Mouse (Mus musculus) liver, embryonic 14.5 days (tissue): ENCODE results near the gene Sdccag8. TPM values are rescaled to one million over a fixed set of nuclear protein-coding genes. Genes with fewer than 3 reads are reported as not detected.

ENCODE experiments used
- ATAC-seq: fragments of 200-750 bp; cut with Nextera tagmentation; 2 replicates; pipeline ENCODE4 v1.8.0; 2017; ENCODE audit warnings: moderate number of reproducible peaks, mild to moderate bottlenecking, moderate library complexity; ENCODE audit not compliant: insufficient read depth
- DNase-seq, 3 experiments: peaks; one replicate each; pipeline ENCODE4 v3.0.0-alpha.2; 2012 to 2013; ENCODE audit warnings: low read depth in 3 of 3, low spot score in 3 of 3
- H3K27ac ChIP-seq: fragments of 300-500 bp; sonication (generic); 2 replicates; pipeline ENCODE4 v1.5.1; 2014; ENCODE audit warnings: moderate library complexity, mild to moderate bottlenecking, control low read depth, inconsistent platforms
- H3K27me3 ChIP-seq: fragments of 300-500 bp; sonication (generic); 2 replicates; pipeline ENCODE4 v1.6.1; 2014; ENCODE audit warnings: mild to moderate bottlenecking, low read length, moderate library complexity; ENCODE audit not compliant: control insufficient read depth, insufficient read depth
- H3K36me3 ChIP-seq: fragments of 300-500 bp; sonication (generic); replicated peaks from 2 replicates; pipeline ENCODE4 v1.6.1; 2014; ENCODE audit warnings: low read depth; ENCODE audit not compliant: control insufficient read depth, insufficient read depth
- H3K4me1 ChIP-seq, 2 experiments: fragments of 200-500 bp in 1 of 2; fragments of 300-500 bp in 1 of 2; sonication (generic) in 1 of 2; replicated peaks; 2 replicates each; pipeline ENCODE4 v1.6.1; 2012 to 2014; ENCODE audit warnings: antibody characterized with exemption in 1 of 2, inconsistent platforms in 1 of 2, low read length in 1 of 2; ENCODE audit not compliant: control insufficient read depth in 2 of 2, insufficient read depth in 2 of 2
- H3K4me2 ChIP-seq: fragments of 300-500 bp; sonication (generic); 2 replicates; pipeline ENCODE4 v1.6.1; 2014; ENCODE audit warnings: low read depth, mild to moderate bottlenecking, control low read depth, moderate library complexity
- H3K4me3 ChIP-seq, 2 experiments: fragments of 200-500 bp in 1 of 2; fragments of 300-500 bp in 1 of 2; sonication (generic) in 1 of 2; 2 replicates each; pipeline ENCODE4 v1.5.1; 2012 to 2014; ENCODE audit warnings: low read depth in 2 of 2, low read length in 2 of 2, mild to moderate bottlenecking in 2 of 2, control low read depth in 1 of 2, inconsistent platforms in 1 of 2, moderate library complexity in 1 of 2; ENCODE audit not compliant: insufficient read depth in 1 of 2
- H3K9ac ChIP-seq: fragments of 300-500 bp; sonication (generic); replicated peaks from 2 replicates; pipeline ENCODE4 v1.6.1; 2014; ENCODE audit warnings: mild to moderate bottlenecking, control low read depth, moderate library complexity
- H3K9me3 ChIP-seq: fragments of 300-500 bp; sonication (generic); 2 replicates; pipeline ENCODE4 v1.6.1; 2016; ENCODE audit warnings: low read length, mixed read lengths; ENCODE audit not compliant: control insufficient read depth
- CTCF ChIP-seq: IDR thresholded peaks from 2 replicates; pipeline ENCODE4 v1.5.1; 2016; ENCODE audit warnings: antibody characterized with exemption, low read depth, control low read depth
- EP300 ChIP-seq: IDR thresholded peaks from 2 replicates; pipeline ENCODE4 v1.6.1; 2016; ENCODE audit warnings: antibody characterized with exemption, low read depth
- WGBS: fragments of 180-500 bp; shearing (Covaris S2); extraction: QIAGEN DNeasy Blood & Tissue Kit; methylation state at CpG from one replicate; pipeline ENCODE4 v1.1.7; 2014; ENCODE audit not compliant: insufficient replicate concordance; 5-methylcytosine and 5-hydroxymethylcytosine counted together
- polyA plus RNA-seq, 2 experiments: library from polyadenylated mRNA; depleted of rRNA in 1 of 2; stranded (reverse) in 1 of 2; unstranded in 1 of 2; fragments of >200 nt; fragmentation: Nextera tagmentation in 1 of 2; extraction: Ambion mirVana in 1 of 2; gene quantifications; 2 replicates each; pipeline versions ENCODE4 v1.2.1 to v1.2.3; 2012 to 2014

Gene Sdccag8
- polyA plus RNA-seq, 2 experiments, result 2.7 to 5.1 TPM

DNA sequence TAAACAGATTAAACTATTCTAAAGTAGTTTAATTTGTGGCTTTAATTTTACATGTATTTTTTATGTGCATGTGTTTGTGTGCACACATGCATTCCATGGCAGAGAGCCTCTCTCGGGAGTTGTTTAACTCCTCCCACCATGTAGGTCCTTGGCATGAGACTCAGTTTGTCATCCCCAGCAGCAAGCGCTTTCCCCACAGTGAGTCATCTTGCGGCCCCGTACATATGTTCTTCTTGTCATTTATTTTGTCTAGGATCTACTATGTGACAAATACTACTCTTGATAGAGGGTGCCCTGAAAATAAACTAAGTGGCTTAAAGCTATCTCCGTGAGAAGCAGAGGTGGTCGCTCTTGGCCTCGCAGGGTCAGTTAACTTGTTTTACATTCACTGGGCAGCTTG lies 36.9 kb downstream of the Sdccag8 start:
- WGBS, result 82% methylated on average over 7 of the region's 7 CpGs
- no peaks in the 10 kb centered on the region for H3K9me3 ChIP-seq
- no peaks in the 10 kb centered on the region for H3K27me3 ChIP-seq
- H3K36me3 ChIP-seq, result no peaks in the 10 kb centered on the region
- TF ChIP-seq EP300 (no peak), CTCF (no peak)
- no peaks in the 10 kb centered on the region for H3K4me1 ChIP-seq
- no peak overlapping the region for H3K4me3 ChIP-seq
- DNase-seq, result no peak
- ATAC-seq, result no peak
- no peak overlapping the region for H3K9ac ChIP-seq
- no peak overlapping the region for H3K4me2 ChIP-seq
- H3K27ac ChIP-seq, result no peak overlapping the region

DNA sequence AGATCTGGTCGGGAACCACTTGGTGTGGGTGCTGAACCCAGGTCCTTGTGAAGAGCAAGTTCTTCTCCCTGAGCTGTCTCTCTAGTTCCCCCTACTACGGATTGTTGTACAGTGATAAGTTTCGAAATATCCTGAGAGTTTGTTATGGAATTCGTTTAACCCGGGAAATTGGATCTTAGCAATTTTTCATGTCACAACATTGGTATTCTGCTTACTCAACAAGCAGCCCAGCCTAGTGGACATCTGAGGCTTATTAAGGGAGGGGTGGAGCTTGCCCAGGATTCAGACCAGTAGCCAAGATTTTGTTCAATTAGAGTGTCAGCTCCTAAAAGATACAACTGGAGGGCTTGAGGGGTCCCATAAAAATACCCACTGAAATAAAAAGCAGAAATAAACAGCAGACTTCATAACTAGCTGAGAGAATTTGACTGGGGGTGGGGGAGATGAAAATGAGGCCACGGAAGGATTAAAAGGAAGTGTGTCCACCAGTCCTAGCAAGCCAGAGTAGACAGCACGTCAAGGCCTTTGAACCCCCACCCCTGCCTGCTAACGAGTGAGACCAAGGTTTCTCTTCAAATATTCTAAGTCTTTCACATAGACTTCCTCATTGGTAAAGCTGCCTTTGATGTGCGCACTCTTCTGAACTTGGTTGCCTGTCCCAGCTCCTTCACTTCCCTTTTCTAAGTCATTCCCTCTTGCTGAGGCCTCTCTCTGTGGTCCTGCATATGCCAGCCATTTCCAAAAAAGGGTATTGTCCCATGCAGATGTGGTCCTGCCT lies 38.5 kb downstream of the Sdccag8 start:
- 55% methylated on average over 9 of the region's 9 CpGs for WGBS
- no peaks in the 10 kb centered on the region for H3K27me3 ChIP-seq

DNA sequence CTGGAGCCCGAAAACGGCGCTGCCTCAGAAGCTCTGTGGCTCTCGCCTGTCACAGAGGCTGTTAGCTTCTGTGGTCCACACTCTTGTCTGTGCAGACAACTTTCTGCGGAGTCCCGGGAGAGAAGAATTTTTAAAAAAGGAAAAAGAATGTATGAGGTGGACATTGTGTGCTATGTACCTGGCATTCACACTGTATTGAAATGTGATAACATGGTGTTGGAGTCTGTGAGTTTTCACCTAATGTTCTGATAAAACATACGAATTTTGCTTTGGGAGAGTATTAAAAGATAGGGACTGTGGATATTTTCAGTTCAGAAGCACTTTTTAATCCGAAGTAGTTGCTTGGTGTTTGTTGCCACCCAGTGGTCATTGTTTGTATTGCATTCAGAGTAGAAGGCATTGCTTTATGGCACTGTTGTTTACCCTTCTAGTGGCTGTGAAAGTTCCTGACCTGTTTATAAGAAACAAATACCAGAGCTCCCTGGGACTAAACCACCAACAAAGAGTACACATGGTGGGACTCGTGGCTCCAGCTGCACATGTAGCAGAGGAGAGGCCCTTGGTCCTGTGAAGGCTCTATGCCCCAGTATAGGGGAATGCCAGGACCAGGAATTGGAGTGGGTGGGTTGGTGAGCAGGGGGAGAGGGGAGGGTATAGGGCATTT lies 47.7 kb downstream of the Sdccag8 start:
- no peak overlapping the region for H3K4me3 ChIP-seq
- no peaks in the 10 kb centered on the region for H3K36me3 ChIP-seq
- no peaks in the 10 kb centered on the region for H3K9me3 ChIP-seq
- H3K9ac ChIP-seq, result no peak overlapping the region
- no peaks in the 10 kb centered on the region for H3K27me3 ChIP-seq
- H3K27ac ChIP-seq, result no peak overlapping the region
- TF ChIP-seq CTCF (peak; percentile 73), EP300 (no peak)
- DNase-seq (peak; percentile 49 to 52 (median 49)), ATAC-seq (peak; percentile 26; the same call in 1 of the 2 replicates)
- no peak overlapping the region for H3K4me2 ChIP-seq
- H3K4me1 ChIP-seq, result no peaks in the 10 kb centered on the region
- WGBS, result 51% methylated on average over 9 of the region's 9 CpGs

More for the DNA sequence above, 38.5 kb downstream of the Sdccag8 start:
- H3K4me3 ChIP-seq, result no peak overlapping the region
- DNase-seq, result no peak
- TF ChIP-seq CTCF (no peak), EP300 (no peak)
- H3K27ac ChIP-seq, result no peak overlapping the region
- H3K36me3 ChIP-seq, result no peaks in the 10 kb centered on the region
- H3K4me1 ChIP-seq, result no peaks in the 10 kb centered on the region
- H3K9me3 ChIP-seq, result no peaks in the 10 kb centered on the region
- H3K9ac ChIP-seq, result no peak overlapping the region
- ATAC-seq, result no peak
- H3K4me2 ChIP-seq, result no peak overlapping the region

DNA sequence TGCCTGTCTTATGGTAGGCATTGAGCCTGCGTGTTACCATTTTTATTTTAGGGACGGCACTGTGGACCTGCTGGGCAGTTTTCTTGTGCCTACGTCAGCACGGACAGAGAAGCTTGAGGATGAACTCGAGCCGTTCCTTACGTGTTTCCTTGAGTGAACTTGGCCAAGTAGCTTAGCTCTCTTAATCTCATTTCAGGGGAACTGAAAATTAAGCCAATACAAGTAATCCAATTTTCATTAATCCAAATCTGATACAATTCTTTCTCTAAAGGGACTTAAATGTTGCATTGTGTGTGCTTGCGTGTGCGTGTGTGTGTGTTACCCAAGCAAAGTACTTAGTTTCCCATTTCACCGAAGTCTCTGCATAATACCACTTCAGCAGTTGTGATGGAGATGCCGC lies 56.0 kb downstream of the Sdccag8 start:
- no peak overlapping the region for H3K27ac ChIP-seq
- WGBS, result 83% methylated on average over 11 of the region's 11 CpGs
- ATAC-seq, result no peak
- H3K9ac ChIP-seq, result no peak overlapping the region
- TF ChIP-seq EP300, result no peak
- no peak for TF ChIP-seq CTCF
- no peak overlapping the region for H3K4me2 ChIP-seq
- no peak overlapping the region for H3K4me3 ChIP-seq
- H3K9me3 ChIP-seq, result no peaks in the 10 kb centered on the region
- no peaks in the 10 kb centered on the region for H3K27me3 ChIP-seq
- no peaks in the 10 kb centered on the region for H3K4me1 ChIP-seq
- no peak for DNase-seq
- no peaks in the 10 kb centered on the region for H3K36me3 ChIP-seq

DNA sequence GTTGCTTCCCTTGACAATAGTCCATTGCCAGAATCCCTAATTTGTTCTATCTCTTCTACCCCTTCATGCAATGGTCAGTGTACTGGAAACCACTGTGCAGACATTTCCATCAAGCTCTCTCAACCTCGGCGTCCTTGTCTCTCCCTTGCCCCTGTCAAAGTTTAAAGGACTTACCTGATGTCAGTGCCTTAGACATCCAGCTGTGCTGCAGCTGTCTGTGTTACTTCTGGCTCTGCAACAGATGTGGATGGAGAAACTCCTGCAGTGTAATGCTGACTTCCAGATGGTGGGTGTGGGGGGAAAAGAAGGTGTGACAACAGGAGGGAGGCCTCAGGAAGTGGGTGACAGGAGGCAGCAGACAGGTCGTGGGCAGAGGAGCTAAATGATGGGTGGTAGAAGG lies 57.5 kb downstream of the Sdccag8 start:
- ATAC-seq (no peak), DNase-seq (no peak)
- Histone ChIP-seq H3K9ac (no peak overlapping the region), H3K9me3 (no peaks in the 10 kb centered on the region), H3K4me1 (no peaks in the 10 kb centered on the region), H3K27ac (no peak overlapping the region), H3K4me3 (no peak overlapping the region), H3K36me3 (no peaks in the 10 kb centered on the region), H3K27me3 (no peaks in the 10 kb centered on the region), H3K4me2 (no peak overlapping the region)
- WGBS, result 39% methylated on average over 3 of the region's 3 CpGs
- TF ChIP-seq CTCF (no peak), EP300 (no peak)
